Mouse (Mus musculus) bone marrow, adult 2 months (tissue): ENCODE results near the gene Lrguk. TPM values are rescaled to one million over a fixed set of nuclear protein-coding genes. Genes with fewer than 3 reads are reported as not detected.

ENCODE experiments used
- H3K27ac ChIP-seq: fragments of 200-500 bp; 2 replicates; pipeline ENCODE4 v1.5.1; 2012; ENCODE audit warnings: low read depth, mild to moderate bottlenecking, control low read depth, inconsistent platforms, low read length; ENCODE audit not compliant: control insufficient read depth, poor library complexity, insufficient read depth
- H3K4me1 ChIP-seq: fragments of 200-500 bp; 2 replicates; pipeline ENCODE4 v1.6.1; 2011; ENCODE audit warnings: low read length; ENCODE audit not compliant: control insufficient read depth, insufficient read depth
- H3K4me3 ChIP-seq: fragments of 200-500 bp; replicated peaks from 2 replicates; pipeline ENCODE3; 2011; ENCODE audit warnings: mild to moderate bottlenecking, low read depth, low read length, control low read depth; ENCODE audit not compliant: control insufficient read depth
- CTCF ChIP-seq: fragments of 200-500 bp; IDR thresholded peaks from 2 replicates; pipeline ENCODE4 v1.5.1; 2011; ENCODE audit warnings: low read length, control low read depth; ENCODE audit not compliant: control insufficient read depth, insufficient read depth
- POLR2A ChIP-seq: fragments of 200-500 bp; IDR thresholded peaks from 2 replicates; pipeline ENCODE4 v1.6.1; 2011; ENCODE audit warnings: low read depth, mild to moderate bottlenecking, control low read depth, low read length, borderline replicate concordance; ENCODE audit not compliant: control insufficient read depth
- WGBS: fragments of 180-500 bp; shearing (Covaris S2); methylation state at CpG from one replicate; pipeline ENCODE4 v1.1.7; 2018; 5-methylcytosine and 5-hydroxymethylcytosine counted together
- polyA plus RNA-seq: library from polyadenylated mRNA; stranded (reverse); fragments of >200 nt; gene quantifications from 2 replicates; pipeline ENCODE4 v1.2.4, GENCODE M21; 2011; ENCODE audit warnings: low replicate concordance; ENCODE audit not compliant: missing spikeins, insufficient read depth, insufficient read length

The Lrguk gene
- polyA plus RNA-seq, 1 experiment = not detected

DNA sequence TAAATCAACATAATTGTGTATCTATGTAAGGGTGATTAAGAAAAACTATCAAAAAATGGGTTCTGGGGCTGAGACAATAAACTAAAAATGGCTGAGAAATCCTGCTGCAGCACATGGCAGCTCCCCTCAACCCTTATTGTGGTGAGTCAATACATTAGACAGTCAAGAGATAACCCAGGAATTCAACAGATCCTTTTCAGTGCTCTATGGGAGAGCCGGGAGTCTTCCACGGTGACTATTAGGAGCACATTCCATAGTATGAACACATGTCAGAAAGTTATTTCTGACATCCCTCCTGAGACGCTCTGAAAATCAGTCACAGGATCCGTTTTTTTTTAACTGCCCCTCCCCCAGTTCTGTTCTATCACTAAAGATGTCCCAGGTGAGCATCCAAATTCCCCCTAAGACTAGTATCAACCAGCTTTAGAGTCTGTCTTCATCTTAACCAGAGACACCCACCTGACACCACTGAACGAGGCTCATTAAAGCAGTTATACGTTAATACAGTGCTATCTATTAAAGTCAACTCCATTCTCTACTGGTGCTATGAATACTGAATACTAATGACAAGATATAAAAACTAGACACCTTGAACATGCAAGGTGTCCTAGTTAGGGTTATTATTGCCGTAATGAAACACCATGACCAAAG is 141.7 kb downstream of the Lrguk start:
- no peak for TF ChIP-seq CTCF
- Histone ChIP-seq H3K27ac (no peak overlapping the region), H3K4me1 (no peaks in the 10 kb centered on the region; the same call in 1 of the 2 replicates), H3K4me3 (no peak overlapping the region)
- 82% methylated on average over 7 of the region's 7 CpGs for WGBS

DNA sequence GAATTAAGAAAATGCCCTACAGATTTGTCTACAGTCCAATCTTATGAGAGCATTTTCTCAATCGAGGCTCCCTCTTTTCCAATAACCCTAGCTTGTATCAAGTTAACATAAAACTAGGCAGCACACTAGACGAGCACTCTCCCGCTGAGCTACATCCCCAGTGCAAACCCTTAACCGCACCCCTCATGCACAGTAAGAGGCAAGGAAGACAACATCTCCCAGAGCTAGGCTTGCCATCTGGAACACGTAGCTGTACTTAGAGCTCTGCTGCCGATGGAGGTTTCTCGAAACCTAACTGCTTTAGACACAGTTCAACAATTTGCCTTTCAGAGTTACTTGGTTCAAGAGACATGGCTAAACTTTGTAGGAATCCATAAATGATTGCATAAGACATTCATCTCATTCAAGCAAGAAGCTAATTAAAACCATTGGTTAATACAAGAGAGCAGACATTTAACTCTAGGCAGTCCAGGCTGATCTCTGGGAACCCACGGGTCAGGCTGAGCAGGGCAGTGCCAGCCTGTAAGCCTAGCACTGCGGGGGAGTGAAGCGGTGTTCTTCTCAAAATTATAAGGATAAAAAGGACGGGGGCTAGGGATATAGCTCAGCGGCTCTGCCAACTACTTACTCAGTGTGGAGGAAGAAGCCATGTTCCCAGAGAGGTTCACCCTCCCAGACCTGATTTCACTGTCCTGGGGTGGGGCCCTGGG is 142.7 kb downstream of the Lrguk start:
- 92% methylated on average over 12 of the region's 12 CpGs for WGBS
- H3K4me3 ChIP-seq = no peak overlapping the region
- TF ChIP-seq POLR2A = no peak
- no peak for TF ChIP-seq CTCF
- H3K4me1 ChIP-seq = peaks cover 2% of the 10 kb centered on the region; the same call in 1 of the 2 replicates
- no peak overlapping the region for H3K27ac ChIP-seq

DNA sequence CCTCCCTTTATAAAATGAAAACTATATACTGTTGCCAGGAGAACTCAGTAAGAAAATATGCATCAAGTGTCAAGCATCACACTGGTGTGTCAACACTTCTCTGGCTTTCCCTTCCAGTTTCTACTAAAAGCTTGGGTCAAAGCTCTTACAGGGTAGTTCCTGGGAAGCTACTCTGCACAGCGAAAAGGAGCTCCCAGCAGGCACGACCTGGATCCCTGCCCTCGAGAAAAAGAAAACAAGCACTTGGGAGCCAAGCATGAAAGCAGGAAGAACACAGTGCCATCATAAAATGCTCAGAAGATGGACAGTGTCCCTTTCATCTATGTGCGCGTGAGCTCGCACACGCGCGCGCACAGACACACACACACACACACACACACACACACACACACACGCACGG is 144.0 kb downstream of the Lrguk start:
- H3K4me3 ChIP-seq = no peak overlapping the region
- peaks cover 2% of the 10 kb centered on the region; the same call in 1 of the 2 replicates for H3K4me1 ChIP-seq
- TF ChIP-seq CTCF (no peak), POLR2A (no peak)
- WGBS = 86% methylated on average over 12 of the region's 12 CpGs
- no peak overlapping the region for H3K27ac ChIP-seq

DNA sequence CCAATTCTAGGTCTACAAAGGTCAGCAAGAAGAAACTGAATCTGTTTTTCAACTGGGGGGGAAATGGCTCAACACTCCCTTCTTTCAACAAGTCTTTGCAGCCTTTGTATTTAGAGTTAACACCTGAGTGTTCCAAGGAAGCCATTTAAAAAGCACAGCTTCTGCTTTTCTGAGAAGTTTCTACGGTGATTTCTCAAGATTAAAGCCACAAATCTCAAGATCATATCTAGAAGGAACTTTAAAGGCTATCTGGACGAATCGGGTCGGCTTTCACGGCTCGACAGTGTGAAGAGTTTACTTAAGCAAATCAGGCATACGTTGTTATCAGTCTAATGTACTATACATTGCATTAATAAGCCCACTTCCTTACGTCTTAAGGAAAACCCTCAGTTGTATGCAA is 145.5 kb downstream of the Lrguk start:
- Histone ChIP-seq H3K4me3 (no peak overlapping the region), H3K27ac (no peak overlapping the region), H3K4me1 (peaks cover 2% of the 10 kb centered on the region; the same call in 1 of the 2 replicates)
- WGBS = 9% methylated on average over 8 of the region's 8 CpGs
- TF ChIP-seq CTCF = no peak
- TF ChIP-seq POLR2A = no peak

DNA sequence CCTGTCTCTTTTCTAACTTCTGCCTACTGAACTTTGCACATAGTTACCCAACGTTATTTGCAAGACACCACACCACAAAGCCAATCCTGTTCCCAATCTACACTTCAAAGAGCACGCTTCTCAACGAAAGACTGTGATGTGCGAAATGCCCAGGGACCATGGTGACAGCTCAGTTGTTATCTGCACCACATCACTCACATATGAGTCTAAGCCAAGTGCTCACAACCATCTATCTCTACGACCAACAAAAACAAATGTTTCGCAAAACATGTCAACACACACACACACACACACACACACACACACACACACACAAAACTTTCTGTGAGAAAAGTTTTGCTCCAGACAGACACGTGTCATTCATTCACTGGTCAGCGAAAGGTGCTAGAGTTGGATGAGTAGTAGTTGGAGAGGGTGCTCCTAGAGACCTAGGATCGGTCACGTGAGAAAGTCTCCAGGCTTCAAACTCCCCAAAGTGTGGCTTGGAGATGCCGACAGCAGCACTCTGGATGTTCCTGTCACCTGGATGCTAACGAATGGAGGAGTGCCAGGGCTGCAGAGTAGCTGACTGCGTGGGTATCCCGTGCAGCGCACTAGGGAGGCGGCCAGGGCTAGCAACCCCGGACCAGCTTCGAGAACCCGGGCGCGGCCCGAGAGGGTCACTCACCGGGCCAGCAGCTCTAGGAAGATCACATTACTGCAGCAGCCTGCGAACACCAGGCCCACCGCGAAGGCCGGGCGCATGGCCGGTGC is 147.0 kb downstream of the Lrguk start:
- H3K27ac ChIP-seq = peak overlapping the region; percentile 72
- H3K4me1 ChIP-seq = peaks cover 2% of the 10 kb centered on the region; the same call in 1 of the 2 replicates
- 2% methylated on average over 29 of the region's 29 CpGs for WGBS
- no peak for TF ChIP-seq POLR2A
- TF ChIP-seq CTCF = no peak
- H3K4me3 ChIP-seq = peak overlapping the region; percentile 78

DNA sequence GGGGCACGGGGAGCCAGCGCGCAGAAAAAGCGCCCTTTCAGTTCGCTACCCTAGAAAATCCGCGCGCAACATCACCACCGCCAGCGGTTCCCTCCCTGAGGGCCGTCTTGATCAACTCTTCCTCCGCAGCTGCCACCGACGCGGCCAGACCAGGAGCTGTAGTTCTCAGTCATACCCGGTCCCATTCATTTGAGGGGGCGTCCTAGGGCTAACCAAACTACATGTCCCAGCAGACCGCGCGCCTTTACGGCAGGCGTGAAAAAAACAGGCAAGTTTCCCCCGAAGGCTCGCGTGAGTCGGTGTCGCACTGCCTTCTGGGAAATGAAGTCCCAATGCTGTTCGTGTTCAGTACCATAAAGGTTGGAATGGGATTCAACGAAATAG is 147.6 kb downstream of the Lrguk start, which contains the start of gene Slc35b4:
TSS of gene Slc35b4 (minus strand) at position 248 of the 384 bp plus-strand sequence.
- peak; percentile 68; the same call in 1 of the 2 replicates for TF ChIP-seq POLR2A
- TF ChIP-seq CTCF = no peak
- peak within 1 kb of the TSS; percentile 78 for H3K4me3 ChIP-seq
- peaks cover 2% of the 10 kb centered on the region; the same call in 1 of the 2 replicates for H3K4me1 ChIP-seq
- H3K27ac ChIP-seq = peak within 1 kb of the TSS; percentile 72
- WGBS = under 1% methylated on average over 29 of the region's 29 CpGs

DNA sequence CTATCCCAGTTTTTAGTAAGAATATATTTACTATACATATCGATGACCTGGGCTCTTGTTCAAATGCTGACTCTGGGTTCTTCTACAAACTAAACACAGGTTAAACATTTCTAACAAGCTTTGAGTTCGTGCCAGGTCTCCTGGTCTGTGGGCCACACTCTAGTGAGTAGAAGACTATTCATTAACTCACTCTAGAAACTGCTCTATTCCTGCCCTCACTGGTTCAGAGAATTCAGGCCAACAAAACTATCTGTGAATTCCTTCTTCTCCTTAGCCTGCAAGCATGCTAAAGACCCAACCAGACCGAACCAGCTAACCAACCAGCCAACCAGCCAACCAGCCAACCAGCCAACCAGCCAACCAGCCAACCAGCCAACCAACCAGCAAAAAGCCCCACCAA is 149.8 kb downstream of the Lrguk start:
- H3K27ac ChIP-seq = no peak overlapping the region
- 76% methylated on average over 3 of the region's 3 CpGs for WGBS
- TF ChIP-seq POLR2A (no peak), CTCF (no peak)

DNA sequence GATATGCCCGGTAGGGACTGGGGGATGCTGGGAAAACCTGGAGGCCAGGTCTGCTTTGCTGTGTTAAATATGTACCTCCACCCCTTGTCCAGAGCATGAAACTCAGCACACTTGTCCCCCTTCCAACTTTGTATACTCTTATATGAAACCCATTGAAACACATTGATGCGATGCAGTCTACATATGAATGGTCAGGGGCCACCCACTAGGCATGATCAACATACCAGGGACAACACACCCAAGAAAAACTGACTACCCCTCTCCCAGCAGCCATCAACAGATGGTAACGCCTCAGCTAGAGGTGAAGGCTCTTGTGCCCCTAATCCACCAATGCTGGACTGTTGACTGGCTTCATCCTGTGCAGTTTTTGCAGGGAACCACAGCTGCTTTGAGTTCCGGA is 150.7 kb downstream of the Lrguk start:
- Histone ChIP-seq H3K4me3 (no peak overlapping the region), H3K4me1 (peaks cover 2% of the 10 kb centered on the region; the same call in 1 of the 2 replicates), H3K27ac (no peak overlapping the region)
- WGBS = 85% methylated on average over 4 of the region's 4 CpGs
- TF ChIP-seq POLR2A (no peak), CTCF (no peak)

More for the DNA sequence above, 149.8 kb downstream of the Lrguk start:
- Histone ChIP-seq H3K4me3 (no peak overlapping the region), H3K4me1 (peaks cover 2% of the 10 kb centered on the region; the same call in 1 of the 2 replicates)
